Mouse (Mus musculus) gastrocnemius, postnatal 10 days (tissue): ENCODE data around the gene Dot1l. TPM values are rescaled to one million over a fixed set of nuclear protein-coding genes. Genes with fewer than 3 reads are reported as not detected.
"Not testable (repeated sequence)": the region's sequence is repeated elsewhere in the genome, so short reads cannot be mapped to it uniquely, and the experiment has no call there.

Source experiments
- DNase-seq: peaks from one replicate; pipeline ENCODE4 v3.0.0; 2021; ENCODE audit warnings: mixed read lengths
- total RNA-seq, 2 experiments: library from RNA; stranded (reverse); gene quantifications; 2 replicates each; pipeline ENCODE4 v1.2.3; 2021

Gene Dot1l
- total RNA-seq, 2 experiments from 2014 or later, result 25.9 to 46.0 TPM

DNA sequence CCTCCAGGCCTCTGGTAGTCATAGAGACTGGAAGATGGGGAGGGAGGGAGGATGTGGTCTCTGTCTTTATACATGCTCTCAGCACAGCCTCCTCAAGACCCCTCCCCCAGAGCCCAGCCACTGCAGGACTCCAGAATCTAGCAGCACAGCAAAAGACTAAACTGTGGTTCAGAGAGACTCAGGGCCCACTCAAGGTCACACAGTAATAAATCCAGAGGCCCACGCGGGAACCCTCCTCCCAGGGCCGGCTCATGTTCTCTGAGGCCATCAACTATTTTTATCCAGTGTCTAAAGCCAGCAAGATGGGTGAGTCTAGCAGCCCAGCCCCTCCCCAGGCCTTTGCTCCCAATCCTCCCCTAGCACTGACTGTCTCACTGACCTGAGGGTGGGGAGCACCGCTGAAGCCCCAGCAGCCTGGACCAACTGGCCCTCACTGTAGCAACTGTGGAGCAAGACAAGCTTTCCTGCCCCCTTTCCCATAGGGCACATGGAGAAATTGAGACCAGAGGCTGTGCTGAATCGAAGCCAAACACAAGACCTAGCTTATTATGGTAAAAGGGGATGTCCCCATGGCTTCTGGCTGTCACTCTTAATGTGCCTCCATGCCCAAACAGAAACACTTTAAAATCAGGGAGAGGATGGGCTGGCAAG, 57.5 kb downstream of the Dot1l start:
- no peak for DNase-seq

DNA sequence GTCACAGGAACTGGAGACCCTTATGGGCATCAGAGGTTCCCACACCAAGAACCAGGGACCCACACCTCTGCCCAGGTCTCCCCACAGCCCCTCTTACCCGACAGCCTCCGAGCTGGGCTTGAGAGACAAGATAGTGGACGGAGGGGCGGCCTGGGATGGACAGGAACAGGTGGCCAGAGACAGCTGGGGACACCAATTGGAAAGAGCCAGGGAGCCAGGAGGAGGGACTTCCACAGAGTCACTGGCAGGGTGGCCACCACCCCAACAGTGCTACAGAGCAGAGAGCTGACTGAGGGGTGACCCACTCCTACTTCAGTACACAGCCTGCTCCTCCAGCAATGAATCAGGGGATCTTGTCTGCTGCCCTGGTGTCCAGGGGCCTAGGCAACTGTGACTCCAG, 58.4 kb downstream of the Dot1l start, which contains the start of gene Jsrp1:
Gene Jsrp1, minus strand, starts transcription at position 133 of the 400 bp plus-strand sequence.
- peak; percentile 71 for DNase-seq

DNA sequence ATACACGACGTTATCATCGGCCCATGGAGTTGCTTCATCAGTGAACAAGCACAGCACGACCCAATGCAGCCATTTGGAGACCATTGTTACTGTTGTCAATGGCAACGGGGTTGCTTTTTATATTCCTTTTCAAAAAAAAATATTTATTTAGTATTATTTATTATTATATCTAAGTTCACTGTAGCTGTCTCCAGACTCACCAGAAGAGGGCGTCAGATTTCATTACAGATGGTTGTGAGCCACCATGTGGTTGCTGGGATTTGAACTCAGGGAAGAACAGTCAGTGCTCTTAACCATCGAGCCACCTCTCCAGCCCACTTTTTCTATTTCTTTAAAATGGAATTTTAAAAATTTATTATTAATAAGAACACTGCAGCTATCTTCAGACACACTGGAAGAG, 59.8 kb downstream of the Dot1l start:
- no peak for DNase-seq

DNA sequence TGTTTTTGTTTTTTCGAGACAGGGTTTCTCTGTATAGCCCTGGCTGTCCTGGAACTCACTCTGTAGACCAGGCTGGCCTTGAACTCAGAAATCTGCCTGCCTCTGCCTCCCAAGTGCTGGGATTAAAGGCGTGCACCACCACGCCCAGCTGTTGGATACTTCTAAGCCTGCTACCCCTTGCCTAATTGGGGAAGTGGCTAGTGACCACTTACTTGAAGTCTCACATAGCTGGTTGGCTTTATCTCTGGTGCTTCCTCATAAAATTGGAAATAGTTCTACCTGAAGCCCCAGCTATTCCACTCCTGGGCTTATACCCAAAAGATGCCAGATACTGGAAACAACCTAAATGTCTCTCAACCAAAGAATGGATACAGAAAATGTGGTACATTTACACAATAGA, 61.3 kb downstream of the Dot1l start:
- not testable (repeated sequence) for DNase-seq

DNA sequence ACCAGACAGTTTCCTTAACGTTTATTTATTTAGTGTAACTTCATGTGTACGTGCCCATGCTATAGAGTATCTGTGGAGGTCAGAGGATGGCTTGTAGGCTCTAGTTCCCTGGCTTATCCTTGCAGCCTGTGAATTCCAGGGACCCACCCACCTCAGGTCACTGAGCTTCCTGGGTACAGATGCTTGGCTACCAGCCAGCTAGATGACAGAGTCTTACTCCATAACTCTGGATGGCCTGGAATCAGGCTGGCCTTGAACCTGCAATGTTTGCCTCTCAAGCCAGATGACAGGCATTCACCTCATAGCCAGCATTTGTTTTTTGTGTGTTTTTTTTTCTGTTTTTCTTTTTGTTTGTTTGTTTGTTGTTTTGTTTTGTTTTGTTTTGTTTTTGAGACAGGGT, 62.2 kb downstream of the Dot1l start:
- DNase-seq, result no peak

DNA sequence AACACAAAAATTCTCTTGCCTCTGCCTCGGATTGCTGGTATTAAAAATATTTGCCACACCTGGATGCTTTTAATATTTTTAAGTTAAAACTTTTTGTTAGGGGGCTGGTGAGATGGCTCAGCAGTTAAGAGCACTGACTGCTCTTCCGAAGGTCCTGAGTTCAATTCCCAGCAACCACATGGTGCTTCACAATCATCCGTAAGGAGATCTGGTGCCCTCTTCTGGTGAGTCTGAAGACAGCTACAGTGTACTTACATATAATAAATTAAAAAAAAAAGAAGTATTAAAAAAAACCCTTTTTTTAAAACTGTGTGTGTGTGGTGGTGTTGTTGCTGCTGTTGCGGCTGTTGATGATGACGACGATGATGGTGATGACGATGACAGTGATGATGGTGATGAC, 62.9 kb downstream of the Dot1l start:
- DNase-seq, result not testable (repeated sequence)

DNA sequence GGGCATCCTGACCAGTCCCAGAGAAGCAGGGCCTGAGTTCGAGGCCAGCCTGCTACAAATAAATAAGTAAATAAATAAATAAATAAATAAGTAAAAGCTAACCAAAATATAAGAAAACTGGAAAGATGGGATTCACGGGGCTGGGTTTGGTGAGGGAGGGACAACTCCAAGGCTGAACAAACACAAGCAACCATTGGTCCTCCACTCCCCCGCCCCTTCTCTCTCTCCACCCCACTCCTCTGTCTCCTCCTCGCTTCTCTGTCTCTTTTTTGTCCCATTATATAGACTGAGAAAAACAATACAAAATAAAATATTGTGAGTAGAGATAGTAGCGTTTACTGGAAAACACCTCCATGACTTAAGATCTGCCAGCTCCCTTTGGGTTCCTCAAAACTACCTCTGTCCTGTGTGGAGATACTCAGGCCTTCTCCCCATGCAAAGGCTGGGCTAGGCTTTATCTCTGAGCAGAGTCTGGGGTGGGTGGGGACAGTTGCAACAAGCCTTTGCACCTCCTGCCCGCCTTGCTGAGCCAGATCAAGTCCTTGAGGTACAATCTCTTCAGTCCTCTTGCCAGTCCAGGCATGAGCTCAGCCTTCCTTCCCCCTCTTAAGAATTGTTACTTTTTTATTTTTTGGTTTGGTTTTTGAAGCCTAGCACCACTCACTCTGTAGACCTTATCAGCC, 63.7 kb downstream of the Dot1l start:
- no peak for DNase-seq

DNA sequence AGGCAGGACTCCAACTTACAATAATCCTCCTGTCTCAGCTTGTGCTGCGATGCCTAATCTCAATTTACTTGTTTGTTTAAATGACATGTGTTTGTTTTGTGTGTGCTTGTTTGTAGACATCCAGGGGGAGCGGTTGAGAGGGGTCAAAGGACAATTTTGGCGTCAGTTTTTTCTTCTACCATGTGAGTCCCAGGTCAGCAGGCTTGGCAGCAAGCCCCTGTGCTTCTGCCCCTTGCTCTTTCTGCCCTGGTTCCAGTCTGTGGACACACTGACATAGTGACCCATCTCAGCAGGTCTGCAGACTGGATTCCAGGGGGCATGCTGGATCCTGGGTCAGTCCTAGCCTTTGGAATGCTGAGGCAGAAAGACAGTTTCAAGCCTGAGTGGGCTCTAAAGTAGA, 64.4 kb downstream of the Dot1l start:
- no peak for DNase-seq

DNA sequence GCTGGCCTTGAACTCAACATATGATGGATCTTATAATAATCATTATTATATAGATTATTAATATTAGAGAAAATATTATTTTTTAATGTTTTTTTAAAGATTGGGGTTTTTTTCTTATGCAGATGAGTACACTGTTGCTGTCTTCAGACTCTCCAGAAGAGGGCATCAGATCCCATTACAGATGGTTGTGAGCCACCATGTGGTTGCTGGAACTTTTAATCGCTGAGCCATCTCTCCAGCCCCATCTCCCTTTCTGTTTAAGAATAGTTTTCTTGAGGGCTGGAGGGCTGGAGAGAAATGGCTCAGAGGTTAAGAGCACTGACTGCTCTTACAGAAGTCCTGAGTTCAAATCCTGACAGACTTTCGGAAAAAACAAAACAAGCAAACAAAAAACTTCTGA, 67.0 kb downstream of the Dot1l start:
- no peak for DNase-seq

DNA sequence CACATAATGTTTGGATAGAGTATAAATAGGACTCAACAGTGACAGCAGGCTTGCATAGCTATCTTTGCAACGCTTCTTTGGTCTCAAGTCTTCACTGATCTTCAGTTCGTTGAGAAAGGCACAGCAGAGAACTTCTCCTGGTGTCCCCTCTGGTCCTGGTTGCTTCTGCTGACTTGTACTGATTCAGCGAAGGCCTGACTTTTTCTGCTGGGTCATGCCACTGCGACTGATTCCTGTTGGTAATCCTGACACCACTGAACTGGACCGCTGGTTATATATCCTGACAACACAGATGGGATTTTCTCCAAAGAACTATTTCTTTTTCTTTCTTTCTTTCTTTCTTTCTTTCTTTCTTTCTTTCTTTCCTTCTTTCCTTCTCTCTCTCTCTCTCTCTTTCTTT, 67.5 kb downstream of the Dot1l start:
- no peak for DNase-seq

DNA sequence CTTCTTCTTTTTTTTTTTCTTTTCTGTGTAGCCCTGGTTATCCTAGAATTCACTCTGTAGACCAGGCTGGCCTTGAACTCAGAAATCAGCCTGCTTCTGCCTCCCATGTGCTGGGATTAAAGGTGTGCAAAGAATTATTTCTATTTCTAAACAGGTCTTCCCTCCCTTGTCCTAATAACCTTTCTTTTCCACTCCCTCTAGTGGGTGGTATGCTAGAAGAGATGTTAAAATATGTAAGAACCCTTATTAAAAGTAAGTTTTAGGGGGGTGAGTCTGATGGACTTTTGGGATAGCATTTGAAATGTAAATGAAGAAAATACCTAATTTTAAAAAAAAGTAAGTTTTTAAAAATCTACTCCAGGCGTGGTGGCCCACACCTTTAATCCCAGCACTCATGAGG, 68.3 kb downstream of the Dot1l start:
- no peak for DNase-seq

DNA sequence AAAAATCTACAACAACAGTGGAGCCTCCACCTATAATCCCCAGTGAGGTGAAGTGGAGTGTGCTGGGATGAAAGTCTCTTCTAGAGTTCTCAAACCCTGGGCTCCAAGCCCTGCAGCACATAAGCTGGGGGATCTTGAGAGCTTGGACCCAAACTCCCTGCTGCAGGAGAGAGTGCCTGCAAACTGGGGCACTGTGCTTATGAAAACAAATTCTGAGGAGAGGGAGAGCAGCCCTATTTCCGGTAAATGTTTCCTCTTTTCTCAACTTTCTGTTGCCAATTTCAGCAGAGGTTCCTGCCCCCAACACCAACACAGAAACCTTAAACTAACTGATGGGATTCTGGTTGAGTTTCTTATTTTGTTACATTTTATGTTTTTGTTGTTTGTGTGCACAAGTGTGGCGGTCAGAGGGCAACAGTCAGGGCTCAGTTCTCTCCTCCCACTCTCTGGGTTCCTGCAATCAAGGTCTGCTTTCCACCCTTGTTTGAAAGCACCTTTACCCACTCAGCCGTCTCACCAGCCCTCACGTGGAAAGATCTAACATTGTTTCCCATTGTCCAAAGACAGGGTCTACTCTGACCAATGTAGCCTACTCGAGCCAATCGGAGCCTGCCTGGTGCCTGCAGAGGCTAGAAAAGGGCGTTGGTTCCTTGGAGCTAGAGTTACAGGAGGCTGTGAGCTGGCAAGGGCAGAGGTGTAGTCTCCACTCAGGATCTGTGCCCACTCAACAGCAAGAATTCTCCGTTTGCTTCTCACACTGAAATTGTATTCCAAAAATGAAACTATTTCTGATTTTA, 69.0 kb downstream of the Dot1l start:
- no peak for DNase-seq

DNA sequence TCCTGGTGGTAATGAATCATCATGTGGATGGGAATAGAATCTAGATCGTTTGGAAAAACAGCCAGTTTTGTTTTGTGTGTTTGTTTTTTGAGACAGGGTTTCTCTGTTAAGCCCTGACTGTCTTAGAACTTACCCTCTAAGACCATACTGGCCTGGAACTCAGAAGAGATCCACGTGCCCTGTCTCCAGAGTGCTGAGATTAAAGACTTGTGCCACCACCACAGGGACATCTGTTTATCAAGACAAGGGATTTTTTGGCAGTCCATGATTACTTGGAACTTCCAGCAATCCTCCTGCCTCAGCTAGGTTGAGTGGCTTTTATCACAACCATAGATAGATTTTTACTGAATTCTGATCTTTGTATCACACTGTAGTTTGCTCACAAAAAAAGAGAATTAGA, 69.8 kb downstream of the Dot1l start:
- DNase-seq, result no peak

DNA sequence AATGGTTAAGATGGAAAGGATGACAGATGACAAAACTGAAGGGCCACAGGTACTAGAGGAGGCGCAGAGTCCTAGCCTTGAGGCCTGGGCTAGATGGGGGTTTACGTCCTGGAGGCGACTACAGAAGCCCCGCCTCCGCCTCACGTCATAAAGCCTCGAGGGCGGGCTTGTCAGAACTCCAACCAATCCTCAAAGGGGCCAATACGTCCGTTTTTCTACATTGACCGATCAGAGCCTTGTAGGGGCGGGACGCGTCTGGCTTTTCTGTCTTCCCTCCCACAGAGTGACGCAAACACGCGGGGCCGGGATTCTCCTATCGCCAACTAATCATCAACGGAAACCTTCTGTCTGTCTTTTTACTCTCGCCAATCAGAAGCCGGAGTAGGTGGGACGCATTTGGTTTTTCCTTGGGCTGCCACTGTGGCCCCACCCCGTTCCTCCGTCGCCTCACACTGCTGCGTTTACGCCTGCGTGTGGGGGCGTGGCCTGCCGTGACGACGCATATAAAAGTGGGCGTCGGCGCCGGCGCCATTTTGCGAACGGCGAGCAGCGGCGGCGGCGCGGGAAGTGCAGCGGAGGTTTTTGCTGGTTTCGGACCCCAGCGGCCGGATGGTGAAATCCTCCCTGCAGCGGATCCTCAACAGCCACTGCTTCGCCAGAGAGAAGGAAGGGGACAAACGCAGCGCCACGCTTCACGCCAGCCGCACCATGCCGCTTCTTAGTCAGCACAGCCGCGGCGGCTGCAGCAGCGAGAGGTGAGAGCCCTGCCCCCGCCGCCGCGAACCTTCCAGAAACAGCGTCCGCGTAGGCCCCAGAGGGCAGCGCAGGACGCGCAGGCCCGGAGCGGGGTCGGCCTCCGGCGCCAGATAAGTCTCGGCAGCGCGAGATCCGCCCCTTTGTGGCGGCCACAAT, 71.4 kb downstream of the Dot1l start, which contains the start of gene Oaz1:
Gene Oaz1, plus strand, starts transcription at position 506 of the 912 bp plus-strand sequence.
- DNase-seq, result peak; percentile 98

DNA sequence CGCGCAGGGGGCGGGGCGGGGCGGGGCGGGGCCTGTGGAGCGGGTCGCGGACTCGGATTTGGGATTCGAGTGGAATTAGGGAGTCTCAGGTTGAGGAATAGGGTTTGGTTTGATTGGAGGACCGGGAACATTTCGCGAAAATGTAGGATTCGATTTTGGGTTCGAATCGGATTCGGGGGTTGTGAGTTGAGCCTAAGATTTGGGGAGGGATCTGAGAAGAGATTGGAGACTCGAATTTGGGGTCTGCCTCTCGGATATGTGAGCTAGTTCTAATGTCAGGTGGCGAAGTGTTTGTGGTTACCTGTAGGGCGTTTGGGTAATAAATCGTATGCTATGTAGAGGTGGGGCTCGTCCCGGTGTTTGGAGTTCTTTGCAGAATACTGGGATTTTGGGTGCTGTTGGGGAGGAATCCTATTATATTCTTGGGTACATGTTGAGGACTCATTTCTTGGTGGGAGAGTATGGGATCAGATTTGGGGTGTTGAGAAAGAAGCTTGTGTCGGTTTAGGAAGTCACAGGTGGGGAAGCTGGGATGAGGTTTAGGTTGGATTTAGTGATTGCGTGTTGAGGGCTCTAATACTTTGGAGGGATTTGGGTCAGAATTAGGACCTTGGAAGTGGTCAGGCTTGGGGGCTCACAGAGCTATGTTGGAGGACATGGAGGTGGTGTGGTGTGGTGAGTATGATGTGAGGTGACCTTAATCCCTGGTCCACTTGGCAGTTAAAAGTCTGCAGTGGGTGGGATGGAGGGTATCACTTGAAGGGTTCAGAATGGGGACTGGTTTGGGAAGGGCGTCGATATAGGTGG, 72.3 kb downstream of the Dot1l start:
- no peak for DNase-seq

DNA sequence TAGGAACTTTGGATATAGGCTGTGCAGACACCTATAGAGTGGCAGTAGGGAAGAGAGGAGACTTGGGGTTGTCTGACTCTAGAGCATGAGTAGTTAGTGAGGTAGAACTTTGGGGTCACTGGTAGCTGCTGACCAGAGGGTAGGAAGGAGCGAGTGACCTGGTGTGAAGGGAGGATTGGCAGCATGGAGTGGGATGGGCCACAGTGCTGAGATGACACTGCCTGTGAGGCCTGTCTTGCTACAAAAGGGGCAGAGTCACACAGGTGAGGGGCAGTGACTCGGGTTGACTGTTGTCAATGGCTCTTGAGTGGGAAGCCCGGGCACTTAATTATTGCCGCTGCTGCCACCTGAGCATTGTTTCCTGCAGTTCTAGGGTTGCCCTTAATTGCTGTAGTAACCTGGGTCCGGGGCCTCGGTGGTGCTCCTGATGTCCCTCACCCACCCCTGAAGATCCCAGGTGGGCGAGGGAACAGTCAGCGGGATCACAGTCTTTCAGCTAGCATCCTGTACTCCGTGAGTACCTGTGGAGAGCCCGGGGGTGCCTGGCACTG, 72.9 kb downstream of the Dot1l start:
- no peak for DNase-seq

DNA sequence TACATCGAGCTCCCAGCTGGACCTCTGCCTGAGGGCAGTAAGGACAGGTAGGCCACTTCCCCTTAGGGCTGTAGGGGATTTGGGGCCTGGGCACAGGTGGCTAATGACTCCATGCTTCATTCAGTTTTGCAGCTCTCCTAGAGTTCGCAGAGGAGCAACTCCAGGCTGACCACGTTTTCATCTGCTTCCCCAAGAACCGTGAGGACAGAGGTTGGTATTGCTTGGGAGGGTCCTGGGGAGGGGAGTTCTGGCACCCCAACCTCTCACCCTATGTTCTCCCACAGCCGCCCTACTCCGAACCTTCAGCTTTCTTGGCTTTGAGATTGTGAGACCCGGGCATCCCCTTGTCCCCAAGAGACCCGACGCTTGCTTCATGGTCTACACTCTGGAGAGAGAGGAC, 73.6 kb downstream of the Dot1l start:
- DNase-seq, result not testable (repeated sequence)

DNA sequence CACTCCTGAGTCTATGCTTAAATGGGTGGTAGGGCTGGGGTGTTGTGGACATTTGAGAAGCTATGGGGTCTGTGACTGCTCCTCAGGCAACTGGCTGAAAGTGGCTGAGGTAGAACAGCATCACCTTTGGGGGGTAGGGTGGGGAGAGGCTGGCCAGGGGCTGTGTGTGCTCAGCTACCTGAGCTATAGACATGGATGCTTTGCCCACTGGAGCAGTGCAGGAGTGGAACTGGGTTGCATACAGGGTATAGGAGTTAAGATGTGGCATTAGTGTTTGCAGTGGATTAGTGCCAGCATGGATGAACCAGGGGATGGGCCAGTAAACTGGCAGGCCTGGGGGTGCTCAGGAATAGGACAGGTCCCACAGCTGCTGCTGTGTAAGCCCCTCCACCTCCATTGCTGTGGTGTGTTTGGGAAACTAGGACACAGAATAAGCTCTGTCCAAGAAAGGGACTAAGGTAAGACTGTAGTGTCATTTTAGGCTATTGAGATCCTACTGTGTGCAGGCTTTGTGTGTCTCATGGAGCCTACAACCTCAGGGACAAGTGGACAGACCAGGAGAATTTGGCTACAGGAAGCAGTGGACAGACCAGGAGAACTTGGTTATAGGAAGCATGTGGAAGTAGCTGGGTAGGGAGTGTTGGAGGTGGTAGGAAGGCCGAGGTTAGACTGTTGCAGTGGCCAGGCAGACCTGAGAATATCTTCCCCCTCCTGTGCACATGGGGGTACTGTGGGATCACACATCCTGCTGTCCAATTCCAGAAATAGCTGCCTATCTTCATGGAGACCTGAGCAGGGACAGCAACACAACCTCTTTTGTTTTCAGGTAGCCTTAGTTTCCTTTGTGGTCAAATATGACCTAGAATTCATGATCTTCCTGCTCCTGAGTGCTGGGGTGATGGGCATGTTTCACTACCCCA, 74.6 kb downstream of the Dot1l start:
- no peak for DNase-seq

DNA sequence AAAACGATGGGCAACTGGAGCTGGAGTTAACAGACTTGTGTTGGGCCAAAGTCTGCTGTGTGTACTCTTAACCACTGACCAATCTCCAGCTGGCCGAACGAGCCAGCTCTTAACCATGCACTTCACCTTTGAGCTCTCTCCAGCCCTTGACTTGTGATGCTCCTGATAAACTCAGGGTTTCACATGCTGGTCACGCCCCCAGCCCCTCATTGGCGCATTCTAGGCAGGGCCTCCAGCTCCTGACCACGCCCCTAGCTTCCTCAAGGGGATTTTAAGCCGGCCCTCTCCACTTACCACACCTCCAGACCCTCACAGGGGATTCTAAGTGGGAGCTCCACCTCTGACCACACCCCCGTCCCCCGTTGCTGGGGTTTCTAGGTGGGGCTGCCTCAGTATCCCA, 76.1 kb downstream of the Dot1l start:
- peak; percentile 52 for DNase-seq

DNA sequence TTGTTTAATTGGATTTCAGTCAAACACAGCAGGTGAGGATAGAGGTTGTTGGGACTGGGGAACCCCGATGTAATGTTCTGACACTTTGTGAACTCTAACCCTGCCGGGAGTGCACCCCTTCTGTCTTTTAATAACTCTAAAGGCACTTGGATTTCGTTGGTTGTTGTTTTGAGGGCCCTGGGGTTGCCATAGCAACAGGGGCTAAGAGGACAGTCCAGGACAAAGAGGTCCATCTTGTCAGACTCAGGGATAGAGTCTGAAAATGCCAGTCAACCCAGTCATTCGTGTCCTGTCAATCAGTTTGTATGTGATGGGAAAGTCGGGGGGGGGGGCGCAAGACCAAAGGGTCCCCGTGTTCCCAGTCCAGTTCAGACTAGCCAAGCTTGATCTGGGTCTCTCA, 77.8 kb downstream of the Dot1l start:
- no peak for DNase-seq
